Mouse (Mus musculus) E14TG2a.4 (cell line): ENCODE measurements around the gene Ccdc38.

Source experiments
- CTCF ChIP-seq: conservative IDR thresholded peaks from 2 replicates; pipeline ENCODE4 v1.5.1; 2014; ENCODE audit warnings: low read length
- NANOG ChIP-seq: IDR thresholded peaks from 2 replicates; pipeline ENCODE4 v1.6.1; 2014; ENCODE audit warnings: borderline replicate concordance, low read length, mixed read lengths

DNA sequence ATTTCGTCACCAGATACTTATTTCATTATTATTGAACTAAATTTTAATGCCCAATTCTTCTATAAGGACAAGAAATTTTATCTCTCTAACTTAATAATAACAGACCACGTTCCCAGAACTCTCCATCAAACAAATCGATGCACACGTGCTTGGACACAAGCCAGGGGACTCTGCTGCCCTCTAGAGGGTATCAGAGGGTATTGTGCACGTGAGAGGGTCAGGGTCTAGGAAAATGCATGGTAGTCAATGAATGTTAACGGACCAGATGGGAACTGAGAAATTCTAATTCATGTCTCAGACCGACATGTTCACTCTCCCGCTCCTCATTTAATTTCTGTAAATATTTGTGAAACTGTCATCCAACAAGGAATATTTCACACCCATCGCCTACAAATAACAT, 67.6 kb downstream of the Ccdc38 start:
- TF ChIP-seq CTCF (peak; percentile 77), NANOG (no peak)
